Mouse (Mus musculus): ENCODE results near the gene Tbx6.

The Tbx6 gene

GRCm38 (mm10) chr7:126815726-126816222 lies 34.5 kb downstream of the Tbx6 start:
- DNase-seq (ENCODE audit: low spot score in 2 of 2): no peak

- no peak for DNase-seq (ENCODE audit: low spot score in 2 of 2)
Measured at GRCm38 (mm10) chr7:126816494-126816893, 35.2 kb downstream of the Tbx6 start.

- DNase-seq (ENCODE audit: low spot score in 2 of 2): no peak
Measured at GRCm38 (mm10) chr7:126817595-126817994, 36.3 kb downstream of the Tbx6 start.

GRCm38 (mm10) chr7:126818818-126819217 lies 37.5 kb downstream of the Tbx6 start:
- no peak for DNase-seq (ENCODE audit: low spot score in 2 of 2)

- peak; percentile 77 to 87 for DNase-seq (ENCODE audit: low spot score in 2 of 2)
Measured at GRCm38 (mm10) chr7:126821835-126822511, 40.7 kb downstream of the Tbx6 start.

- no peak for DNase-seq (ENCODE audit: low spot score in 2 of 2)
Measured at GRCm38 (mm10) chr7:126822741-126823140, 41.5 kb downstream of the Tbx6 start.

- DNase-seq (ENCODE audit: low spot score in 2 of 2): no peak
Measured at GRCm38 (mm10) chr7:126823202-126823711, 42.0 kb downstream of the Tbx6 start.

GRCm38 (mm10) chr7:126823940-126824339 lies 42.7 kb downstream of the Tbx6 start:
- no peak for DNase-seq (ENCODE audit: low spot score in 2 of 2)

GRCm38 (mm10) chr7:126825403-126825802 lies 44.1 kb downstream of the Tbx6 start:
- DNase-seq (ENCODE audit: low spot score in 2 of 2): peak in 1 of 2 experiments; percentile 58

- DNase-seq (ENCODE audit: low spot score in 2 of 2): no peak
Measured at GRCm38 (mm10) chr7:126825952-126826351, 44.7 kb downstream of the Tbx6 start.

- no peak for DNase-seq (ENCODE audit: low spot score in 2 of 2)
Measured at GRCm38 (mm10) chr7:126831539-126831938, 50.3 kb downstream of the Tbx6 start, which contains the start of gene 4930451I11Rik. Gene 4930451I11Rik, minus strand, starts transcription at chr7:126831639.

GRCm38 (mm10) chr7:126832036-126832598 lies 50.8 kb downstream of the Tbx6 start:
- peak; percentile 68 to 86 for DNase-seq (ENCODE audit: low spot score in 2 of 2)

GRCm38 (mm10) chr7:126833294-126833693 lies 52.0 kb downstream of the Tbx6 start:
- no peak for DNase-seq (ENCODE audit: low spot score in 2 of 2)
